Mouse (Mus musculus) gastrocnemius, postnatal 4 days (tissue): ENCODE data around the gene Rbm20. TPM values are rescaled to one million over a fixed set of nuclear protein-coding genes. Genes with fewer than 3 reads are reported as not detected.

Experiments
- DNase-seq, 2 experiments: peaks; one replicate each; pipeline ENCODE4 v3.0.0; 2021 to 2022; ENCODE audit warnings: low spot score in 2 of 2, mixed read lengths in 2 of 2
- total RNA-seq, 2 experiments: library from RNA; stranded (reverse); gene quantifications; 2 replicates each; pipeline ENCODE4 v1.2.3; 2021

Gene Rbm20
- total RNA-seq, 2 experiments from 2014 or later = 53.7 to 62.8 TPM

DNA sequence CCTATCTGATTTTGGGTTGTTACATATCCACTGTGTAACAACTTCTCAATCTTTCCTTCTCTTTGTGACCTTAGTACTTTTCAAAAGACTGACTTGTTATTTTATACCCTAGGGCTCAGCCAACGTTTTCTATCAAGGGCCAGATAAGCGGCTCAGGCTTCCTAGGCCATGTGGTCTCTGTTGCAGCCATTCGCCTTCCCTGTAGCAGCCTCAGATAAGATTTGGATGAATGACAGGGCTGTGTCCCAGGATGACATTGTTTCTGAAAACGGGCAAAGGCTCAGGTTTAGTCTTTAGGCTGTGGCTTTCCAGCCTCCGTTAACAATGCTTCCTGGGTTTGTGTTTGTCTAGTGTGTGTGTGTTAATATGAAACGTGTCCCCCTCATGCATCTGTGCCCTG is 36.3 kb downstream of the Rbm20 start:
- no peak for DNase-seq

DNA sequence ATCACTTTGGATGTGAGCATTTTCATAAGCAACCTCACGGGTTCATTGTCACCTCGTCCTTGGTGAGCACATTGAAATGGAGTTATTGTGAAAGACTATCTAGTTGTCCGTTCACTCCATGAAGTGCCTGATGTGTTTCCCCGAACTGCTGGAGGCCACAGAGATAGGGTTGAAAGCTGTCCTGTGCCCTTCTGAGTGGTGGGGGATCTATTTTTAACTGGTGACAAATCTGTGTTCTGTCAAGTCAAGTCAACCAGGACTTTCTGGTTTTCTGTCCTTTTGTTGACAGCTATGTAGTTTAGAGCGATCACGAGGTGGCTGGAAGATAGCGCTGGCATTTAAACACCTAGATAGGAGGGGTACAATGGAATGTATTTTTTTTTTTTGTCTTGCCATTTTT is 39.4 kb downstream of the Rbm20 start:
- DNase-seq = no peak

DNA sequence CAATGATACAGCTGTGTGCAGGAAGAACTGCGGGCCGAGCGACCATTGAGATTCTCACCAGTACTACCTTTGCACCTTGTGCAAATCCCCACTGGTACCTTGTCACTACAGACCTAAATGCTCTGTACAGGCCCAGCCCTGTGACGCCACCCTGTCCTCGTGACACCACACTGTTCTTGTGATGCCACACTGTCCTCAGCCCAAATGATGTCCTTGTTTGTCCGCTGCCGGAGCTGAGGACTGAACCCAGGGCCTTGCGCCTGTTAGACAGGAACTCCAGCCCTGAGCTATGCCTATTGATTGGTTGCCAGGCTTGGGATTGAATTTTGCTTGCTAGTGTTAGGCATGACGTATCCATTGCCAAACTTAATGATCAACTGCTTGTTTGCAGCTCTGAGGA is 40.3 kb downstream of the Rbm20 start:
- DNase-seq = no peak

DNA sequence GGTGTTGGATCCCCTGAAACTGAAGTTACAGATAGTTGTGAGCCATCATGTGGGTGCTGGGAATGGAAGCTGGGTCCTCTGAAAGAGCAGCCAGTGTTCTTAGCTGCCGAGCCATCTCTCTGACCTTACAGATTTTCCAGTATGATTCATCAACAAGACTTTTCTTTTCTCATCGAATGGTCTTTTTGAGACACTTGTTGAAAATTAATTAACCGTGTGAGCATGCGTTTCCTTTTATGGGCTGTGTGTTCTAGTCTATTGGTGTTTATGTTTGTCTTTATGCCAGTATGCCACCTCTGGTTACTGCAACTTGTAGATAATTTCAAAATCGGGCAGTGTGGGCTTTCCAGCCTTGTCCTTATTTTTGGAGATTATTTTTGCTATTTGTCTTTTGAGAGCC is 45.1 kb downstream of the Rbm20 start:
- no peak for DNase-seq

DNA sequence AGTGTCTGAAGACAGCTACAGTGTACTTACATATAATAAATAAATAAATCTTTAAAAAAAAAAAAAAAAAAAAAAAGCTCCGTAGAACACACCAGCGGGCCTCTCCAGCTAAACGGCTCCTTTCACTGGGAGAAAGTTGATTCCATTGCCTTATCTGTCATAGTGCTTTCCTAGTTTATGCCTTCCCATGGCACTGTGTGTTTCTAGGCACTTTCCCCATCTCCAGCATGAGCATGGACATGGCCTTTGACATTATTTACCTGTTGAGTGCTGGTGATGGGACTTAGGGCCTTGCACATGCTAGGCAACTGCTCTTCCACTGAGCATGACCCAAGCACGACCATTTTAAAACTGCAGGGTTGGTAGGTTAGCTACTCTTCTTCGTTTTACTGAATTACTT is 46.9 kb downstream of the Rbm20 start:
- no peak for DNase-seq

DNA sequence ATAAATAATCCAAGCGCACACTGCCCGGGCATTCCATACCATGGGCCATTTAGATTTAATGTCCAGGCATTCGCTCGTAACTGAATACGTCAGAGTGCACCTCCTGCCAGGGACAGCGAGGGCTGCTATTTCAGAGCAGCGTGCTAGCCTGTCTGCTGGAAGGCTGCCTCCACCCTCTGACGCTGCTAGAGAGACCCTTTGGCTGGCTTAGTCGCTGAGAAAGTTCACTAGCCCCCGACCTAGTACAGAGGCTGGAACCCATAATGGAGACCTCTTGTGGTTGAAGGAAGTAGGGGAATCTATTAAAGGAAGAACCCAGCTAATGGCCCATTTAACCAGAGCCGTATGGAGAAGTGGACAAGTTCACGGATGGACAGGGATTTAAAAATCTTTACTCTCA is 49.2 kb downstream of the Rbm20 start:
- DNase-seq = no peak

DNA sequence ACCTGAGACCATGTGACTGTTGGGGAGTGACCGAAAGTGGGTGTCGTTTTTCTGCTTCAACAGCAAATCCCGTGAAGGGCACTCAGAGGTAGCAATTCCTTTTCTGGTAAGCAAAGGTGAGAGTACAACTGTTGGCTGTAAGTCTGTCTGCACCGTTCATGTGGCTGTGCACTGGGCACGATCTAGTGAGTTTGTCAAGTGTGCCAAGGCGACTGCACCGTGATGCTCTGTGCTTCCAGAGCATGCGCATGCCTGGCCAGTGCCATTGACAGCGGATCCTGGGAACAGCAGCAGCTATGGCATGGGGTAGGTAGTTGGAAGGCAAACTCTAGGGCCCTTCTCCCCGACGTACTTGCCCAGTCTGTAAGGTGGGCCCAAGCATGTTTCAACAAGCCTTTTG is 49.6 kb downstream of the Rbm20 start:
- DNase-seq = no peak

DNA sequence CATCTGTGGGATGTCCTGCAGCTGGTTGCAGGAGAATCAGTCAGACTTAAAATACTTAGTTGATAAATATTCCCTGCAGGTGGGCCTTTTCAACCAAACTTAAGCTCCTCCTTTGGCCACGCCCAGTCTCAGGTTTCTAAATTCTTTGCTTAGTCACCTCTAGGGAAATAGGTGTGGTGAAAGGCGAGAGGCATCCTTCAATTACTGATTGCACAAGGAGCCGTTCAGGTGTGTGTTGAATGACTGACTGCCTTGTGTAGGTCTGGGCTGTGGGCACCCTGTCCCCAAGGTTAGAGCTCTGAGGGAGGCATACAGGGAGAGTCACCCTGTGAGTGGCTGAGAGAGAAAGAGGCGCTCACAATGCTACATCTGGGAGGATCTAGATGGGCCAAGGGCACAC is 50.2 kb downstream of the Rbm20 start:
- DNase-seq = no peak

DNA sequence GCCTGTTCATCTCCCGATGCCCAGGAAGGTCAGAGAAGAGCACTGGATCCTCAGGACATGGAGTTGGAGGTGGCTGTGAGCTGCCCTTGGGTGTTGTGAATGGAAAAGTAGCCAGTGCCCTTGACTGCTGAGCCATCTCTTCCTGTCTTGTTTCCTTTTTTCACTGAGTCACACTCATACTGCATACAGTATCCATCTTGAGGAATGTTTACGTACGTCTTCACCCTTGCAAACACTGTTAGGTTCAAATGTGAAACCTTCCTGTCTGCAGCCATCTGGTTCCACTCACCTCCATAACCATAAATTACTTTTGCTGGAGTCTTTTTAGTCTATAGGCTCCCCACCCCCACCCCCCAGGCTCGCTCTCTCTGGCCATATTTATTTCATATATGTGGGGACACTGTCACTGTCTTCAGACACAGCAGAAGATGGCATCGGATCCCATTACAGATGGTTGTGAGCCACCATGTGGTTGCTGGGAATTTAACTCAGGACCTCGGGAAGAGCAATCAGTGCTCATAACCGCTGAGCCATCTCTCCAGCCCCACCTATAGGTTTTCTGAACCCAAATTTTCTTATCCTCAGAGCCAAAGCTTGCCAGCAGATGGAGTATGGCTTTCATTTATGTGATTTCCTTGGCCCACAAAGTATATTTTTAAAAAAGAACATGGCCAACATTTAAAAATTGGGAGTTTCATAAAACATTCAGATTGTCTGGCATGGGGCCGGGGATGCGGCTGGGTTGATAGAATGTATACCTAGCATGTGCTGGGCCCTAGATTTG is 51.0 kb downstream of the Rbm20 start:
- no peak for DNase-seq

DNA sequence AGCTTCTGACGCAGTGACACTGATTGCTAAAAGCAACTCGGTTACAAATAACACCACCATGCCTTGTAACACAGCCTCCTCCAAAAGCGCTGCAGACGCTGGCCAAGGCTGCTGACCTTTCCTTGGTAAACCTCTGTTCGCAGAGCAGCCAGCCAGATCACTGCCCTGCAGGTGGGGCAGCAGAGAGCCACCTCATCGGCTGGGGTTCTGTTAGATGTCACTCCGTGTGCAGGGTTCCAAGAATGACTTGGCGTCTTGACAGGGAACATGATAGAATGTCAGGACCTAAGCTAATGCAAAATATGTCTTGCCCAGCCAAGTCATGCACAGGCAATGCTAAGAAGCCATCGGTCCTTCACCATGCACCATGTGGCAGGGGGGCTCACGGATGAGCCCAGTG is 52.8 kb downstream of the Rbm20 start:
- peak in 1 of 2 experiments; percentile 40 for DNase-seq

DNA sequence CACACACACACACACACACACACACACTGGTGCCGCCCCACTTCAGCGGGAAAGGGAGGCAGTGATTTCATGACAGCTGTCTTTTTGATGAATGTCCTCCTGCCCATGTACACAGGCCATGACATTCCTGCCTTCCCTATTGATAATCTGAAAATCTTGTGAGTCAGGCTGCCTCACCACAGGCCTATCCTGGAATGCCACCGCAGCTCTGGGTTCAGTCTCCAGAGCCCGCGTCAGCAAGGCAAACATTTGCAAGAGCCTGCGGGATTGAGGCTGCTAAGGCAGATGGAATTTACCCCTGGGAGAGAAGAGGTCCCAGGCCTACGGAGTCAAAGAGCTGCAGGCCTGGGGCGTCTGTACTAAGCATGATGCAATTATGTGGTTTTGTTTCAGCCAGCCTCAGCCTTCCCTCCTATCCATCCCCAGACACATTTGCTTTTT is 54.7 kb downstream of the Rbm20 start:
- DNase-seq = no peak

DNA sequence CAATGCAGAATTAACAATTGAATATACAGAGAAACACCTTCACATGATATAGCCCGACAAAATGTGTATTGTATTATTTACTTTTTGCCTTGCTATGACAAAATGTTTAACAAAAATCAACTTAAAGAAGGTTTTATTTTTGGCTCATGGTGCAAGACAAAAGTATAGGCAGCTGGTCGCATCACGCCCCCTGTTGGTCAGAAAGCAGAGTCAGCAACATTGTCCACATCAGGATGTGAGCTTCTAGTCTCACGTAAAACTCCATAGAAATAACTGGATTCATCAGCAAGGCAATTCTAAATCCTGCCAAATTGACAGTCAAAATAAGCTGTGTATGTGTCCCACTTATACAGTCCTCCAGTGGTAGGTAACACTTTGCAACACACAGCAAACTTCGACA is 57.7 kb downstream of the Rbm20 start:
- no peak for DNase-seq

DNA sequence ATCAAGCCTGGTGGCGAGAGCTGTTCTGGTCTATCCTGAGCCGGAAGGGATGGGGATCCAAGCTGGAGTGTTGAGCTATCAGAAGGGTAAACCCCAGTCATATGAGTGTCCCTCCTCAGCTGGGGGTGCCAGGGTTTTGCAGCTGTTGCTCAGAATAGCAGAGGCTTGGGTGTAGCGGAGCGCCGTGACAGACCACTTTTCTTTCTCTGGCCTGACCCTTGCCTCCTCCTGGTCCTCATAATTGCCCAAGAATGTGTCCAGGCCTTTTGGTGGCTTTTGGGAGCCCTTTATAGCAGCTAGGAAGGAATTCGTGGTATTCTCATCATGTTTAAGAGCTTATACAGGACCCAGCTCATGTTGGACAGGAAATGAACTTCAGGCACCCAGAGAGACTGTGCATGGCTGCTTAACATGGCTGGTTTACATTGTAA is 61.6 kb downstream of the Rbm20 start:
- DNase-seq = peak in 1 of 2 experiments; percentile 38

DNA sequence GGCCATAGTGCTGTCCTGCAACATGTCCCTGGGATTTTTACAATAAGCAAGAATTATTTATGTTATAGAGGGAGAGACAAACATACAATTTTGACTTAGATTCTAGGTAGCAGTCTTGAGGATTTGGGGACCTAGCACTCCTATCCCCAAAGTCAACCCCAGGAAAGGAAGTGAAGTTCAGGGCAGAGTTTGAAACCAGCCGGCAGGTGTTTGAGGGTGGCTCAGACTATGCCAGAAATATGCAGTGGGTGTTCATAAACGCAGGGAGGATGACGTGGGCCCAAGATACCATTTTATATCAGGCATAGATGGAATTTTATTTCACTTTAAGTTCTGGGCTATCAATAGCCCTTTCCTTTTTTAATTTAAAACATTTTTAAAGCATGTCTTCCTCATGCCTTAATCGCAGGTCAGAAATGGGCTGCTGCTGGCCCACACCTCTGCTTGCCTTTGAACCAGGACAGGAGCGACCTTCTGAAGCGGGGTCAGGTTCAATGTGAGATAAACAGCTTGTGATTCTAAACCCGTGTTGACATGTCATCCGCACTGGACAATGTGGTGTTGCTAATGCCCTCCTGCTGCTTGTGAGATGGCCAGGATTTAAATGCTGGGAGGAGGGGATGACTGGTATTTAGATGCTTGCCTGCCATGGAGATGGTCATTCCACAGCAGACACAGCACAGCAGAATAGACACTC is 62.6 kb downstream of the Rbm20 start:
- no peak for DNase-seq

DNA sequence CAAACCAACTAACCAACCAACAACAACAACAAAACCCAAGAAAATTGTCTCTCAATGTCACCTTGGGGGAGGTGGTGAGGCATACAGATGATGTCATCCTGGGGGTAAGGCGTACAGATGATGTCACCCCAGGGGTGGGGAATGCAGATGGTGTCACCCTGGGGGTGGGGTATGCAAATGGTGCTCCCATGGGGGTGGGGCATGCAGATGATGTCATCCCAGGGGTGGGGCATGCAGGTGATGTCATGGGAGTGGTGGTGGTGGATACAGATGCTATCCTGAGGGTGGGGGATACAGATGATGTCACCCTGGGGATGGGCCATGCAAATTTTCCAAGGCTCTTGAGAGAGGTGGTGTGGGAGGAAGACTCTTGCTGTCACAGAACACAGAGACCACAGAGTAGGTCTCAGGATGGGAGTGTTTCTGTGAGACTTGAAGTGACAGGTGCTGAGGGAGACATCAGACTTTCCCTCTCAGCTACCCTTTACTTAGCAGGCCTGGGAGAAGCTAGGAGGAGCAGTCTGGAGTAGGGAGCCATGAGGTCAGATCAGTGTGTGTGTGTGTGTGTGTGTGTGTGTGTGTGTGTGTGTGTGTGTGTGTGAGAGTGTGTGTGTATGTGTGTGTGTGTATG is 63.8 kb downstream of the Rbm20 start:
- no peak for DNase-seq

DNA sequence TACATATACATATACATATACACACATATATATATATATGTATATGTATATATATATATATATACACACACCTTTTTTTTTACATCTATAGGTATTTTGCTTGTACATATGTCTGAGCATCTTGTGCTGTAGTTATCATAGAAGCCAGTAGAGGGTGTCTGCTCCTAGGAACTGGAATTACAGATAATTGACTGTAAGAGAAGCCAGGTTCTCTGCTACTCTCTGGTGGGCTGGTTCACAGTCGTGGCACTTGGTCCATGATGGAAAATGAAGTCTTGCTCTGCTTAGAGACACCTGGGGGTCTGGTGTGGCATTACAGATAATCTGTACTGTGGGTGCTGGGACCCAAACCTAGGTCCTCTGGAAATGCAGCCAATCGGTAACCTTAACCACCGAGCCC is 64.8 kb downstream of the Rbm20 start:
- DNase-seq = no peak

DNA sequence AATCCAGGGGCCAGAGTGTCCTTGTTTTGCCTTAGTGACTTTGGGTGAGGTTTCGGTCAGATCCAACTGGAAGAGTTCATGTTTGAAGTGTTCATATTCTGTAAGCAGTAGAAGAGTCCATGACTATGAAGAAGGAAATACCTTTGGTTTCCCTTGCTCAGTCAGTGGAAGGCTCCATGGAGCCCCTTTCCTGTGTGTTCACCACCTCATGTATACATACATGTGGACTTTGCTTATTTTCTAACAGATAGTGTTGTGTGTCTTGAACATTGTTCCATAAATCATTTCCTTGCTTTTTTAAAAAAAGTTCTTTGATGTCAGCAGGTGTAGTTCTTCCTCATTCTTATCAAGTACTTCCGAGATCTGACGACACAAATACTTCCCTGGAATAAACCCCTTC is 68.2 kb downstream of the Rbm20 start:
- DNase-seq = no peak

DNA sequence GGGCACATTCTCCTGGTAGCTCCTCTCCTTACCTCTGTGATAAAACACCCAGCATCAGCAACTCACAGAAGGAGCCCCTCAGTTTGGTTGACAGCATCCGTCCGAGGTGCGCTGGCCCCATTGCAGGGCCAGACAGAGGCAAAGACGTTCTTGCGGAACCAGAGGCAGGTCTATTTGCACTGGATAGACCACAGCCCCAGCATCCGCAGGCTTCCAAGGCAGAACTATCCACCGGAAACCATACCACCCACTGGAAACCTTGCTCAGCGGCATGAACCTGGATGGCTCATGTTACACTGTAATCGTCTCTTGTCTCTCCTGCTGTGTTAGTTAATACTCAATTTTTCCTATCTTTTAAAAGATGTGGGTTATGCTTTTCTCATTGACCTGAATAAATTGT is 69.0 kb downstream of the Rbm20 start:
- DNase-seq = no peak

DNA sequence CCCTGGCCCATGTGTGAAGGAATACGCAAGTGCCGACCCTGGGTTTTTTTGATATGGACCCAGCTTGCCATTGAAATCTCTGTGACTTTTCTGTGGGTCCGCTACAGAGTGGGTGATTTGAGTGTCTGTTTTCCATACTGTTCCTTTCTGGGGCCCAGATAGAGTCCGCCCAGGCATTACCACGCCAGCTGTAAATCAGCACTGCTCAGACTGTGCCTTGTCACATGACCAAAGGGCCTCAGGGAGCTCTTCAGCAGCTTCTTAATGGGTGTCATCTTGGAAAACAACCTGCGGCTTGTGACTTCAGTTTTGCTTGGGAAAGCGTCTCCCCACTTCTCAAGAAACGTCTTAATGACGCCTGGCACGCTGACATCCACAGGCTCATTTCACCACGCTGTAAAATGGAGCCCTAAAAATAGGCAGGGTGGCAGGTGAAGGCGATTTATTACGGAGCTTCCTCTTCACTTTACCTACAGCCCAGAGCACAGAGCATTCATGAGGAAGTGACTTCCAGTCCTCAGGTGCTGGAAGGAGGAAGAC is 71.2 kb downstream of the Rbm20 start:
- no peak for DNase-seq

DNA sequence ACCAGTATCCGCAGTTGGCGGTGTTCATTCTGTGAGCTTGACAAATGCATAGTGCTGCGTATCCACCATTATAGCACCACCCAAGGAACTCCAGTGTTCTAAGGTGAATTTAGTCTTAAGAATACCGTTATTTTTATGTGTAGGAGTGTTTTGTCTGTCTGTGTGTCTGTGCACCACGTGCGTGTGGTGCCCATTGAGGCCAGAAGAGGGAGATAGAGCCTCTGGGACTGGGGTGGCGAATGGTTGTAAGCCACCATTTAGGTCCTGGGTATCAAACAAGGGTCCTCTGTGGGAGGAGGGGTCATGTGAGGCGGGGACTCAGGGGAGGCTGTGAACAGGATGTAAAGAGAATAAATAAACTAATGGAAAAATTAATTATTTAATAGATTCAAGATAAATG is 72.2 kb downstream of the Rbm20 start:
- no peak for DNase-seq

DNA sequence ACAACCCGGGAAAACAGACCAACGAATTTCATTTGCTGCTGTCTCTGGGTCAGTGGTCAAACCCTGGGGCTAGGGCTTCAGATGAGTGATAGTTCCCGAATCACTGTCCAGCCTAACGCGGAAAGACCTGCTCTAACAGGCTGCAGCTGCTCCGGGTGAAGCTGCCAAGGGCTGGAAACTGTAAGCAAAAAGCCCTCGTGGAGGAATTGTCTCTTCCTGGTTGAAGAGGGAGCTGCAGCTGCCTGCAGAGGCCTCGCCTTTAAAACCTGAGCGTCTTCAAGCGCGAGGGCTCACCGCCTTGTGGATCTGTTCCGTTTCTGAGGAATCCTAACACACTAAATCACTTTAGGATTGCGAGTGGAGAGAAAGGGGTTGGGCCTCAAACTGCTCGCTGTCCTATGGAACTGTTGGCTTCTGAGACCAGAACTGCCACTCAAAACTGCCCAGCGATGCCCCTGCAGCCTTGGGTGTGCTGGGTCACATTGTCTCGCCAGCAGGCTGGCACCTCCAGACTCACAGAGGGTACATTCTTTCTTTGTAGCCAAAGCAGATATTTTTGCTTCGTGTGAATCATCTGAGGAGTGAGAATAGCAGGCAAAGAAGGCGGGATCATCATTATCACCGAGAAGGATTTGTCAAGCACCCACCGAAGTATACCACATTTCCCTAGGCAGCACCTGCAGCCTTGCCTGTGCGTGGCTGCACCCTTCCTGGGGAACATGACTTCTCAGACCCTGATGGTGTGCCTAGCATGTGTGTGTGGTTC is 74.5 kb downstream of the Rbm20 start:
- DNase-seq = no peak
